Mouse (Mus musculus) hindbrain, embryonic 13.5 days (tissue): ENCODE results near the gene Fam210b. TPM values are rescaled to one million over a fixed set of nuclear protein-coding genes. Genes with fewer than 3 reads are reported as not detected.

ENCODE experiments used
- ATAC-seq: fragments of 200-750 bp; cut with Nextera tagmentation; 2 replicates; pipeline ENCODE4 v1.8.0; 2017; ENCODE audit warnings: moderate TSS enrichment; ENCODE audit not compliant: low FRiP score
- H3K27ac ChIP-seq: fragments of 300-500 bp; sonication (generic); 2 replicates; pipeline ENCODE4 v1.5.1; 2015; ENCODE audit warnings: inconsistent platforms, mild to moderate bottlenecking, moderate library complexity
- H3K27me3 ChIP-seq: fragments of 300-500 bp; sonication (generic); 2 replicates; pipeline ENCODE4 v1.6.1; 2015; ENCODE audit warnings: mild to moderate bottlenecking, inconsistent platforms
- H3K36me3 ChIP-seq: fragments of 300-500 bp; sonication (generic); 2 replicates; pipeline ENCODE4 v1.6.1; 2015; ENCODE audit warnings: mild to moderate bottlenecking, inconsistent platforms
- H3K4me1 ChIP-seq: fragments of 300-500 bp; sonication (generic); replicated peaks from 2 replicates; pipeline ENCODE4 v1.6.1; 2015; ENCODE audit warnings: inconsistent platforms
- H3K4me2 ChIP-seq: fragments of 300-500 bp; sonication (generic); 2 replicates; pipeline ENCODE4 v1.6.1; 2015; ENCODE audit warnings: inconsistent platforms, mild to moderate bottlenecking, moderate library complexity
- H3K4me3 ChIP-seq: fragments of 300-500 bp; sonication (generic); 2 replicates; pipeline ENCODE4 v1.5.1; 2015; ENCODE audit warnings: mild to moderate bottlenecking, inconsistent platforms
- H3K9ac ChIP-seq: fragments of 300-500 bp; sonication (generic); 2 replicates; pipeline ENCODE4 v1.6.1; 2015; ENCODE audit warnings: mild to moderate bottlenecking, inconsistent platforms
- H3K9me3 ChIP-seq: fragments of 300-500 bp; sonication (generic); 2 replicates; pipeline ENCODE4 v1.6.1; 2016; ENCODE audit warnings: inconsistent platforms
- WGBS: fragments of 180-500 bp; shearing (Covaris S2); methylation state at CpG from one replicate; pipeline ENCODE4 v1.1.7; 2015; 5-methylcytosine and 5-hydroxymethylcytosine counted together
- polyA plus RNA-seq: library from polyadenylated mRNA; unstranded; fragments of >200 nt; fragmentation: Nextera tagmentation; extraction: Ambion mirVana; gene quantifications from 2 replicates; pipeline ENCODE4 v1.2.1, GENCODE M21; 2015

The Fam210b gene
- polyA plus RNA-seq, 1 experiment from 2014 or later: 25.8 TPM

GRCm38 (mm10) chr2:172392041-172392521, 46.7 kb downstream of the Fam210b start:
- Histone ChIP-seq H3K4me1 (peaks cover 6% of the 10 kb centered on the region; the same call in 1 of the 2 replicates), H3K27me3 (no peaks in the 10 kb centered on the region; the same call in 1 of the 2 replicates), H3K36me3 (no peaks in the 10 kb centered on the region), H3K27ac (no peak overlapping the region), H3K4me2 (no peak overlapping the region), H3K9ac (no peak overlapping the region), H3K9me3 (no peaks in the 10 kb centered on the region), H3K4me3 (no peak overlapping the region)
- 79% methylated on average over 10 of the region's 10 CpGs for WGBS
- no peak for ATAC-seq

GRCm38 (mm10) chr2:172393391-172394051, 48.2 kb downstream of the Fam210b start, which contains the start of gene Cass4:
Gene Cass4, plus strand, starts transcription at chr2:172393794.
- Histone ChIP-seq H3K4me3 (no peak within 1 kb of the TSS), H3K9ac (no peak within 1 kb of the TSS), H3K27me3 (no peaks in the 10 kb centered on the region; the same call in 1 of the 2 replicates), H3K9me3 (no peaks in the 10 kb centered on the region), H3K27ac (no peak within 1 kb of the TSS), H3K4me2 (no peak within 1 kb of the TSS), H3K4me1 (peaks cover 6% of the 10 kb centered on the region; the same call in 1 of the 2 replicates), H3K36me3 (no peaks in the 10 kb centered on the region)
- WGBS: 42% methylated on average over 13 of the region's 13 CpGs
- no peak for ATAC-seq

GRCm38 (mm10) chr2:172394052-172394392, 48.7 kb downstream of the Fam210b start:
- no peak overlapping the region for H3K4me2 ChIP-seq
- no peak overlapping the region for H3K4me3 ChIP-seq
- no peak overlapping the region for H3K27ac ChIP-seq
- H3K36me3 ChIP-seq: no peaks in the 10 kb centered on the region
- H3K9me3 ChIP-seq: no peaks in the 10 kb centered on the region
- H3K27me3 ChIP-seq: no peaks in the 10 kb centered on the region; the same call in 1 of the 2 replicates
- H3K4me1 ChIP-seq: peaks cover 6% of the 10 kb centered on the region; the same call in 1 of the 2 replicates
- H3K9ac ChIP-seq: no peak overlapping the region
- no peak for ATAC-seq
- WGBS: 74% methylated on average over 2 of the region's 2 CpGs

GRCm38 (mm10) chr2:172394671-172395070, 49.3 kb downstream of the Fam210b start:
- ATAC-seq: no peak
- no peaks in the 10 kb centered on the region for H3K36me3 ChIP-seq
- H3K4me2 ChIP-seq: no peak overlapping the region
- no peak overlapping the region for H3K4me3 ChIP-seq
- H3K9me3 ChIP-seq: no peaks in the 10 kb centered on the region
- H3K27ac ChIP-seq: no peak overlapping the region
- peaks cover 6% of the 10 kb centered on the region; the same call in 1 of the 2 replicates for H3K4me1 ChIP-seq
- no peaks in the 10 kb centered on the region; the same call in 1 of the 2 replicates for H3K27me3 ChIP-seq
- WGBS: 76% methylated on average over 4 of the region's 4 CpGs
- H3K9ac ChIP-seq: no peak overlapping the region

- Histone ChIP-seq H3K4me1 (peaks cover 12% of the 10 kb centered on the region), H3K9me3 (no peaks in the 10 kb centered on the region), H3K27me3 (no peaks in the 10 kb centered on the region; the same call in 1 of the 2 replicates), H3K4me3 (no peak overlapping the region), H3K27ac (no peak overlapping the region), H3K36me3 (no peaks in the 10 kb centered on the region), H3K9ac (no peak overlapping the region), H3K4me2 (no peak overlapping the region)
- WGBS: 46% methylated on average over 9 of the region's 9 CpGs
- ATAC-seq: no peak
Measured at GRCm38 (mm10) chr2:172395961-172396360, 50.6 kb downstream of the Fam210b start.

GRCm38 (mm10) chr2:172399901-172400300, 54.5 kb downstream of the Fam210b start:
- no peak overlapping the region for H3K4me3 ChIP-seq
- no peak overlapping the region for H3K9ac ChIP-seq
- no peaks in the 10 kb centered on the region for H3K9me3 ChIP-seq
- H3K27ac ChIP-seq: no peak overlapping the region
- ATAC-seq: no peak
- WGBS: 28% methylated on average over 9 of the region's 9 CpGs
- H3K36me3 ChIP-seq: no peaks in the 10 kb centered on the region
- H3K4me2 ChIP-seq: no peak overlapping the region
- H3K4me1 ChIP-seq: peaks cover 12% of the 10 kb centered on the region
- no peaks in the 10 kb centered on the region for H3K27me3 ChIP-seq

- Histone ChIP-seq H3K27me3 (no peaks in the 10 kb centered on the region), H3K27ac (no peak overlapping the region), H3K4me3 (no peak overlapping the region)
Measured at GRCm38 (mm10) chr2:172401116-172401825, 55.9 kb downstream of the Fam210b start.

GRCm38 (mm10) chr2:172404239-172404638, 58.9 kb downstream of the Fam210b start:
- H3K9ac ChIP-seq: no peak overlapping the region
- peaks cover 7% of the 10 kb centered on the region for H3K4me1 ChIP-seq
- H3K4me2 ChIP-seq: no peak overlapping the region
- no peak for ATAC-seq
- H3K36me3 ChIP-seq: no peaks in the 10 kb centered on the region
- WGBS: 60% methylated on average over 7 of the region's 7 CpGs
- no peak overlapping the region for H3K4me3 ChIP-seq
- no peaks in the 10 kb centered on the region for H3K27me3 ChIP-seq
- H3K27ac ChIP-seq: no peak overlapping the region
- H3K9me3 ChIP-seq: no peaks in the 10 kb centered on the region

More at GRCm38 (mm10) chr2:172401116-172401825, 55.9 kb downstream of the Fam210b start:
- Histone ChIP-seq H3K4me1 (peaks cover 7% of the 10 kb centered on the region), H3K9me3 (no peaks in the 10 kb centered on the region), H3K9ac (no peak overlapping the region), H3K36me3 (no peaks in the 10 kb centered on the region), H3K4me2 (no peak overlapping the region)
- no peak for ATAC-seq
- 79% methylated on average over 13 of the region's 13 CpGs for WGBS

GRCm38 (mm10) chr2:172405011-172405410, 59.6 kb downstream of the Fam210b start:
- 73% methylated on average over 3 of the region's 3 CpGs for WGBS
- H3K27ac ChIP-seq: no peak overlapping the region

More at GRCm38 (mm10) chr2:172405011-172405410, 59.6 kb downstream of the Fam210b start:
- Histone ChIP-seq H3K36me3 (no peaks in the 10 kb centered on the region), H3K9ac (no peak overlapping the region), H3K4me3 (no peak overlapping the region), H3K4me1 (peaks cover 4% of the 10 kb centered on the region), H3K4me2 (no peak overlapping the region), H3K9me3 (no peaks in the 10 kb centered on the region), H3K27me3 (no peaks in the 10 kb centered on the region)
- ATAC-seq: no peak

Other genes with a start within 250 kb of the Fam210b start
- gene Mc3r, start 97.1 kb upstream of the Fam210b start, polyA plus RNA-seq: 0.06 TPM in 2 replicates
- gene Aurka, start 25.0 kb downstream of the Fam210b start, polyA plus RNA-seq: 26.7 and 26.8 TPM in 2 replicates
- 25.2 and 27.1 TPM in 2 replicates for gene Cstf1, start 25.1 kb downstream of the Fam210b start, polyA plus RNA-seq
- 0.13 and 0.19 TPM in 2 replicates for gene Cass4, start 48.2 kb downstream of the Fam210b start, polyA plus RNA-seq
- 99.8 and 102 TPM in 2 replicates for gene Rtf2, start 95.0 kb downstream of the Fam210b start, polyA plus RNA-seq
- 1.6 and 1.9 TPM in 2 replicates for gene Gcnt7, start 113.0 kb downstream of the Fam210b start, polyA plus RNA-seq
- 0.40 TPM in 1 of 2 replicates, not detected in the other for gene Fam209, start 127.0 kb downstream of the Fam210b start, polyA plus RNA-seq
- 0.28 and 0.66 TPM in 2 replicates for gene Tfap2c, start 204.0 kb downstream of the Fam210b start, polyA plus RNA-seq